Mouse (Mus musculus) CD4-positive helper T cell, adult 2 months (primary cell): ENCODE data around the gene Tmem101.

ENCODE experiments used
- DNase-seq: peaks from one replicate; pipeline ENCODE4 v3.0.0-alpha.2; 2012; ENCODE audit warnings: low read depth, missing footprints, low spot score

Tmem101 gene

DNA sequence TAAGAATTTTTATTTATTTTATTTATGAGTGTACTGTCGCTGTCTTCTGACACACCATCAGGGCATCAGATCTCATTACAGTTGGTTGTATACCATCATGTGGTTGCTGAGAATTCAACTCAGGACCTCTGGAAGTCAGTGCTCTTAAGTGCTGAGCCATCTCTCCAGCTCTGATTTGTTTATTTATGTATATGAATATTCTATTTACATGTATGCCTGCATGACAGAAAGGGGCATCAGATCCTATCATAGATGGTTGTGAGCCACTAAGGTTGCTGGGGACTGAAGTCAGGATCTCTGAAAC is 534 bp upstream of the Tmem101 start:
- DNase-seq, result no peak

DNA sequence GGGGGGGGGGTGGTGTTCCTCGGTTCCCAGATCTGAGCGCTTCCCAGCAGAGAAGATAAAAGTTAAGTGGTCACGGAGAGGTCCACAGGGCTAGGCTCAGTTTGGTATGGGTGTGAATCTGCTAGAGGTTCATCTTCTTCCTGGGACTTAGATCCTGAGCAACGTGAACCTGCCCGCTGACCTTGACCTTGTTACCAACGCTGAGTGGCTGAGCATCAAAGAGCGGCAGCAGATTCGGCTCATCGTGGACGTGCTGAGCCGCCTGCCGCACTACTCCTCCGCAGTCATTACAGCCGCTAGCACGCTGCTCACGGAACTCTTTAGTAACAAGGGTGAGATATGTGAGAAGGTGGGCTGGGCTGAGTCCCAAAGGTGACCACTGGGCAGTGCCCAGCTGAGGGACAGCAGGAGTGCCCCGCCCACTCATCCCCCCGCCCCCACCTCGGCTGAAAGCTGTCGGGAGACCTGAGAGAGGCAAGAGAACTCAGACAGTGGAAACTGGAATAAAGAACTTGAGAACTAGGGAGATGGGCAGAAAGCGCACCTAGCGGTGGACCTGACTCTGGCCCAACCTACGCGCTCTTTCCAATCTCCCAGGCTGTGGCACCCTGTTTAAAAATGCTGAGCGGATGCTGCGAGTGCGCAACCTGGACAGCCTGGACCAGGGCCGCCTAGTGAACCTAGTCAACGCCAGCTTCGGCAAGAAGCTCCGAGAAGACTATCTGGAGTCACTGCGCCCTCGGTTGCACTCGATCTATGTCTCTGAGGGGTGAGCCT is 8.8 kb downstream of the Tmem101 start:
- DNase-seq, result no peak

DNA sequence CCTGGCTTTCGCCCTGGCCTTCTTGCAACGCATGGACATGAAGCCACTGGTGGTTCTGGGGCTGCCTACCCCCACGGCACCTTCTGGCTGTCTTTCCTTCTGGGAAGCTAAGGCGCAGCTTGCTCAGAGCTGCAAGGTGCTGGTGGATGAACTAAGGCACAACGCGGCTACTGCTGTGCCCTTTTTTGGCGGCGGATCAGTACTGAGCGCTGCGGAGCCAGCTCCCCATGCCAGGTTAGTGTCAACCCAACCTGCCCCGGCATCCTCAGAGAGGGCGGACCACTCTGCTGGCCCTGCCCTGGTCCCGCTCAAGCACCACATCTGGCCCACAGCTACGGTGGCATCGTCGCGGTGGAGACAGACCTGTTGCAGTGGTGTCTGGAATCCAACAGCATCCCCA is 9.7 kb downstream of the Tmem101 start:
- no peak for DNase-seq

DNA sequence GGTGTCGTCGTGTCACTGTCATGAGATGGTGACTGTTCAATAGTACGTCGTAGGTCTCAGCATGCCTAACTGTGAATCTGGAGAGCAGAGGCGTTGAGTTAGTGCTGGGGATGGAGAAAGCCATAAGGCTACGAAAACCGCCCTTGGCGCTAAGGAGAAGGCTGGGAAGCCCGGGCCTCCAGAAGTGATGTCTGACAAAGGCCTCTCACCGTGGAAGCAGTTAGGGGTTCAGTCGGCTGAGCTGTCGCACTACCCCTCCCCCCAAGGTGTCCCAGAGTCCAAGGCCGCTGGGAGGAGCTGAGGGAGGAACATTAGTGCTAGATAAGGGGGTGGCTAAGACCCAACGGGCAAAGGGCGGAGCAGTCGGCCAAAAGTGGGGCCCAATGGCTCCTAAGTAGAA is 10.2 kb downstream of the Tmem101 start:
- no peak for DNase-seq

DNA sequence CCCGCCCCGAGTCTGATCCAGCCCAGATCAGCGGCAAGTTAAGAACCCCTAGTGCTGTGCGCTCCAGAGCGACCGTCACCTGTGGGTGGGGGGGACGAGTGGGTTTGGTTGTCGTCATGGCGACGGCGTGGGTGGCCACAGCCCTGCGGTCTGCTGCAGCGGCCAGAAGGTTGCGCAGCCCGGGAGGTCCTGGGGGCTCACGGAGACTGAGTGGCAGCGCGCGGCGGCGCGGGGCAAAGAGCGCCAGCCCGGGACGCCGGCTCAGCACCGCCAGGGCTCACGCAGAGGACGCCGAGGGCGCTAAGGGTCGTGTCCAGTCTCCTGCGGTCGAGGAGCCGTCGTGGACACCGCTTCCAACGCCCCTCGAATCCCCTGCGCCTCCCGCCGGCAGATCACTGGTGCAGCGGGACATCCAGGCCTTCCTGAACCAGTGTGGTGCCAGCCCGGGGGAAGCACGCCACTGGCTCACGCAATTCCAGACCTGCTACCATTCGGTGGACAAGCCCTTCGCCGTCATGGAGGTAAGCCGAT is 10.7 kb downstream of the Tmem101 start, which contains the start of gene Nags:
Nags (plus strand) TSS at position 43 of the 531 bp plus-strand sequence.
- no peak for DNase-seq

DNA sequence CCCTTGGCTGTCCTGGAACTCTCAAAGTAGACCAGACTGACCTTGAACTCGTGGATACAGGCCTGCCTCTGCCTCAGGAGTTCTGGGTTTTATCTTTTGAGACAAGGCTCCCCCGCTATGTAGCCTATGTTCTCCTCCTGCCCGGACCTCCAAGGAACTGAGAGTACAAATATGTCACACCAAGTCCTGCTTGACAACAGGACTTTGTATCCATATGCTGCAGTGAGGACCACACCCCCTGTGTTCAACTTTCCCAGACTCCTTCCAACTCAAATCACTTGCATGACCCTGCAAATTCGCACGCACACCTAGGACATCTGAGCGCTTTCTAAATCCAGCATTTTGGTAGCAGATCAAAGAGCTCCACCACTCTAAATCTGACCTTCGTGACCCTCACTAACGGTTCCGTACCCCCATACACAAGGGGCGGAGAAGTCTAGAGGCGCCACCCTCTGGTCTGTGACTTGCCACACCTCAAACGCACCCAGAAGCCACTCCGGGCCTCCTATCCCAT is 11.2 kb downstream of the Tmem101 start:
- no peak for DNase-seq

DNA sequence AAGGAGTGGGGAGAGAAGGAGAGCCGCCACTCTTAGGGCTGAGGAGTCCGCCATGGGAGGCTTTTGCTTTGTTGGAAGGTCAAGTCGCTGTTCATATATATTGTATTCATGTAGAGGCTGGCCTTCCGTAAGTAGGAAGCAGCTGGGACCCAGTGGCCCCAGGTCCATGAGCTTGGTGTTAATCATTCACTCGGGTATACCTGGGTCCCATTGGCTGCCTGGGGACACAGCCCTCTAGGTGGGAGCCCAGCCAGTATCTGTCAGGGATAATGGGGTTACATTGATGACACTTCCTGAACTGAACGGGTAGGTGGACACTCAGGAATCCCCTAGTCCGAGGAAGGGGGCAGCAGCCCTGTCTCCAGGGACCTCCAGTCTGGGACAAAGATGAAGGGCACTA is 13.8 kb downstream of the Tmem101 start:
- no peak for DNase-seq

DNA sequence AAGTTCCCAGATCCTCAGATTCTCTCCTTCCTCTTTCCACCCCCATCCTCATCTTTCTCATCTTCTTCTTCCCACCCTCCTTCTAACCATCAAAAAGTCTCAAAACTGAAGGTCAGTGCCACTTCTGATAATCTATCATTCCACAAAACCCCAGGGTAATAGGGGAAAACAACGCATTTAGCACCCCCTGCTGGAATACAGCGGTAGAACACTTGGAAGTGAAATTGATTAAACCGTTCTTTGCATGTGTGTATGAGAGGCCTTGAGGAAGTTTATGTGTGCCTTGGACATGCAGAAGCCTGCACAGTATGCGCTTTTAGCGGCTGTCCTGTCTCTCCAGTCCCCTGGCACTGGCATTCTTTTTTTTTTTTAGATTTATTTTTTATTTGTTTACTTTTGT is 15.7 kb downstream of the Tmem101 start:
- DNase-seq, result peak; percentile 59

DNA sequence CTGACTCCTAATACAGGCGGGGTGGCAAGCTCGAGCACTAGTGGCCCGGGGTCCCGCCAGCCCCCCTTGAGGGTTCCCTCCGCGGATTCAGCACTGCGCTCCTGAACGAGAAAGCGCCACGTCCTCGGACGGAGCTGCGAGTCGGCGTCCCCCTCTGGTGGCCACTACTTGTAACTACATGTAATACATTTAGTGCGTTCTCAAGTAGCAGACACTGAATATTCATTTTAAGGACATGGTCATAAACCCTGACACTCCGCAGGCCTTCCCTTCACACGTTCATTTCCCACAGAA is 17.8 kb downstream of the Tmem101 start:
- DNase-seq, result peak; percentile 64

DNA sequence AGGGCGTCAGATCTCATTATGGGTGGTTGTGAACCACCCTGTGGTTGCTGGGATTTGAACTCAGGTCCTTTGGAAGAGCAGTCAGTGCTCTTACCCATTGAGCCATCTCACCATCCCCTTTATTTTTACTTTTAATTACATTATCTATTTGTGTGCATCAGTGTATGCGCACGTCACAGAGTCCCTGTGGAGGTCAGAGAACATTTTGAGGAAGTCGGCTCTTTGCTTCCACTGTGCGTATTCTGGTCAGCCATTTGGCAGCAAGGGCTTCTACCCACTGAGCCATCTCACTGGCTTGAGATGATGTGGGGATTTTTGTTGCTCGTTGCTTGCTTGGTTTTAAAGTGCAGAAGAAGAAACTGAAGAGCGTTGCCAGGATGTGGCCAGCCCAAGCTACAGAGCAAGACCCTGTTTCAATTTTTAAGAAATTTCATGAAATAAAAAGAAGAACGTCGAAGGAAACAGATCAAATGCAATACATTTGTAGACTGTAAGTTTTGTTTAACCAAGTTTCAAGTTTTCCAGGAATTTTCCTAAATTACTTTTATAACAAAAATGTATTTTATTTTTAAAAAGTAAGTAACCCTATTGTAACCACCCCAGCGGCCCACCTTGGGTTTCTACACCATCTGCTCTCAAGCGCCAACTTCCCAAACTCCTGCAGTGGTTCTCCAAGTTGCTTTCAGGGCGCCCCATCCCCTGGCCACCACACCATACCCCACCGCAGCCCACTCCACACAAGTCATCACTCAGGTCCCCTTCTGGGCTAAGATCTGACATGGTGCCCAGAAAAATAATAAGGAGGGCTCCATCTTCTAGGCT is 18.4 kb downstream of the Tmem101 start:
- no peak for DNase-seq

DNA sequence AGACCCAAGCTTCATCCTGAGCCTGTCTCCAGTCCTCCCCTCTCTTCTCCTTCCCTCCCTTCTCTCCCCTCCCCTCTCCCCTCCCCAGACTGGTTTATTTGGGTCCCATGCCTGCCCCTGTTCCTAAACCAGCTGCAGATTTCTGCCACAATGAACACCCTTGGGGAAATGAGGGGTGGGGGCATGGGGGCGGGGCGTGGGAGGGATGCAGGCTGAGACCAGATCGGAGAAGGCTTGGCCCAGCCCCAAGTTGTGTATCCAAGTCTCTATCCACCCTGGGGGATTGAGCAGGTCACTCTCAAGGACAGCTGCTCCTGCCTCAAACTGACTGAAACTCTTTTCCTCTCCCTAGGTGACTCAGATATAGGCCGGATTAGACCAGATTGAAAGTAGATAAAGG is 21.7 kb downstream of the Tmem101 start:
- no peak for DNase-seq

DNA sequence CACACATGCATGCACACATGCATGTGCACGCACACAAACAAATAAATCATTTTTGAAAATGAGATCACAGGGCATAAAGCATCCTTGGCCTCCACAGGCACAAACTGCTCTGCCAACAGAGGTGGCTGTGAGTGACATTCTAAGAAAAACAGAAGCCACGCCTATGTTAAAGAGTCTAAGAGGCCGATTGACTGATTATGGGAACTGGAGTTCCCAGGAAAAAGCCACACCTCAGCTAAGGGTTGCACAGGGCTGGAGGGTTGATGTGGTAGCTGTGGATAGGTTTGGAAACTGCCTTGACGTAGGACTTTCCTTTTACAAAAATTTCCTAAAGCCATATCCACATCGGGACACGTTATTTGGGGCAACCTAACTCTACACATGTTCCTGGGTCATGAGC is 38.8 kb downstream of the Tmem101 start:
- no peak for DNase-seq

DNA sequence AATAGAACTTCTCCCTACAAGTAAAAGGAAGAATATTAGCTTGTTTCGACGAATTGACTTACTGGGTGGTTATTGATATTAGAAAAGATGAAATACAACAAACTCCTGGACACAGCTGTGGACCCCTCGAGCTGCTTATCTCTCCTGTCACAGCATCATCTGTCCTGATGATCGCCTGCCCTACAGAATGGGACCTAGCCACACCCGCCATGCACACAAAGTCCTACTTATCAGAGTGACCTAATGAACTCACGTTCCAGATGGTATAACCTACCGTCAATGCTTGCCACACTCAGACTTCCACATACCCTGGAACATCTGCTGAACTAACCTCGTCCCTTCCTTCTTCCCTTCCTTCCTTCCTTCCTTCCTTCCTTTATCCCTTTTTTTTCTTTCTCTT is 40.0 kb downstream of the Tmem101 start:
- no peak for DNase-seq

DNA sequence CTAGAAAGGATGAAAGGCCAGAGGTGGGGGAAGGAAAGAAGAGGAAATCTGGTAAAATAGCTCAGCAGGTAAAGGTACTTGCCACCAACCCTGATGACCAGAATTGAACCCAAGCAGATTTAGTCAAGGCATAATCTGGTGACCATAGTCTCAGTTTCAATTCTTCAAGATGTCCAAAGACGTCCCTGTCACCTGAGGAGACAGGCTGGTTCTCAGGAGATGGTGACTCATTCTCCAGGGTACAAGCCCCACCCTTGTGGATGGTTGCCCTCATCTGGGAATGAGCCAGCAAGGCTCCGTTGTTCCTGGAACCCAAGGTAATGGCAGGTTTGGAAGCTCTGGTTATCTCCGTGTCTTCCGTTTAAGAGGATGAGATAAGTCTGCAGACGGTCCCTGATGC is 44.6 kb downstream of the Tmem101 start:
- no peak for DNase-seq

DNA sequence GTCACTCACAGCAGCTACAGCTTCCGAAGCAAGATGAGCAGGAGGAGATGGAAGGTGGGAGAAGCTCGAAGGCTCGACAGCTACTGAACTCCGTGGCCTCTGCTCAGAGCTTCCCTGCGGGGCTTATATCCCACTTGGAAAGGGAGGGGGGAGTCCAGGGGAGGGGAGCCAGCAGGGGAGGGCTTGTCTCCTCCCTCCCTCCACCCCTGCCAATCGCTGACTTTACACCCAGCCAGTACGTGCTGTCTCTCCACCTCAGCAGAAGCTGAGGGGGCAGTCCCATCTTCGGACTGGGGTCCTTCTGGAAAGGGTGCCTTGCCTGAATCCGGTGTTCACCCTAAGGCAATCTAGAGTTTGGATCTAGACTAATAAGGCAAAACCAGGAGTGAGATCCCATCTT is 48.5 kb downstream of the Tmem101 start, which contains the start of gene Pyy:
Pyy (minus strand) TSS at position 101 of the 400 bp plus-strand sequence.
- no peak for DNase-seq

DNA sequence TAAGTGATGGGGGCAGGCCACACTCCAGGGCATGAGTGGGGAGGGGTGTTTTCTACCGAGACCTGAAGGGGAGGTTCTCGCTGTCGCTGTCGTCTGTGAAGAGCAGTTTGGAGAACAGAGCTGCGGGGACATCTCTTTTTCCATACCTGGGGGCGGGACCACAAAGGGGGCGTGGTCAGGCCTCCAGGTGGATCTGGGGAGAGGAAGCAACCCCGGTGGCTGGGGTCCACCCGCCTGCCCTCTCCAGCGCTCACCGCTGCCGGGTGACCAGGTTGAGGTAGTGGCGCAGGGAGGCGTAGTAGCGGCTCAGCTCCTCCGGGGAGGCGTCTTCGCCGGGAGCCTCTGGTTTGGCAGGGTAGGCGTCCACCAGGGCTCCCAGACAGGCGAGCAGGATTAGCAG is 49.3 kb downstream of the Tmem101 start:
- DNase-seq, result no peak
